Mouse (Mus musculus): ENCODE results near the gene Ugt1a6a. TPM values are rescaled to one million over a fixed set of nuclear protein-coding genes. Genes with fewer than 3 reads are reported as not detected.
"Not testable (repeated sequence)": the region's sequence is repeated elsewhere in the genome, so short reads cannot be mapped to it uniquely, and the experiment has no call there.

The Ugt1a6a gene
- total and polyA plus RNA-seq, 3 experiments = not detected

DNA sequence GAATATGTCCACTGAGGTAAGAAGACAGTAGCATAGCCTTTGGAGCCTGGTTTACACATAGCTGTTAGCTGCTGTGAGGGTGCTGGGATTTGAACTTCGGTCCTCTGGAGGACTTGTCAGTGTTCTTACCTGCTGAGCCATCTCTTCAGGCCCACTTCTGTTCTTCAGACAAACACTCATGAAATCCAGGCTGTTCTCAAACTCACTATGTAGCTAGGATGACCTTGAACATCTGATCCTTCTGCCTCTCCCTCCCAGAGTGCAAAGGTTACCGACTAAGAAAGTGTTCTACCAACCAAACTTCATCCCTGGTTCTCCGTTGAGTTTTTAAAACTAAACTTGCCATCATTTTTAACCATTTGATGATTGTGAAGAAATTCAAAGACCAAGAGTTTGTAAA lies 2.7 kb downstream of the Ugt1a6a start:
- no peaks in the 10 kb centered on the region for H3K9me3 ChIP-seq (replicated peaks; ENCODE audit: insufficient read depth, low read length)

DNA sequence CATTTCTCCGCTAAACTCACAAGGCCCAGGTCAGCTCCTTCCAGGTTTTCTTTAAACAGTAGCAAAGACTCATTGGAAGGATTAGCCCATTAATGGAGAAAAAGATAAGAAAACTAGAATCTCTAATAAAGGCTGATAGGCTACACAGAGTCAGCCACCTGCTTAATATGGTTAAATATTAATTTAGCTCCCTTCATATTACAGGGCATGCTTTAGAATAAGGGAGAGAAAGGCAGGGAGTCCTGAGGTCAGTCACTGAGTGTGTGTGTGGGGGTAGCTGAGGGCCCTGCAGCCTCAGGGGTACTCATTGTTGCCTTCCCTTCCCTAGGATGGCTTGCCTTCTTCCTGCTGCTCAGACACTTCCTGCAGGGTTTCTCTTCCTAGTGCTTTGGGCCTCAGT lies 3.5 kb downstream of the Ugt1a6a start:
- Histone ChIP-seq H3K36me3 (ENCODE audit: control insufficient read depth in 1 of 2, insufficient read depth in 2 of 2, low read length in 2 of 2) (no peaks in the 10 kb centered on the region), H3K9ac (ENCODE audit: control insufficient read depth, low read depth, low read length, poor library complexity, severe bottlenecking) (no peak overlapping the region), H3K27ac (ENCODE audit: control insufficient read depth, low read depth, low read length) (no peak overlapping the region), H3K9me3 (replicated peaks; ENCODE audit: insufficient read depth, low read length) (no peaks in the 10 kb centered on the region), H3K79me2 (ENCODE audit: control insufficient read depth, insufficient read depth, low read length, poor library complexity) (no peaks in the 10 kb centered on the region), H3K4me1 (ENCODE audit: control insufficient read depth in 1 of 2, insufficient read depth in 2 of 2, low read length in 2 of 2) (no peaks in the 10 kb centered on the region), H3K4me3 (ENCODE audit: control insufficient read depth in 1 of 2, insufficient read depth in 1 of 2, low read depth in 2 of 2, low read length in 2 of 2) (no peak overlapping the region), H3K27me3 (ENCODE audit: control insufficient read depth in 1 of 2, insufficient read depth in 2 of 2, low read length in 2 of 2) (no peaks in the 10 kb centered on the region)
- TF ChIP-seq ZKSCAN1 (IDR thresholded peaks at IDR 0.05; ENCODE audit: low read depth, low read length) = no peak
- no peak for TF ChIP-seq HCFC1 (IDR thresholded peaks at IDR 0.05; ENCODE audit: low read depth, low read length)
- TF ChIP-seq NRF1 (IDR thresholded peaks at IDR 0.05; ENCODE audit: insufficient read depth, low read depth, low read length, poor library complexity, severe bottlenecking) = no peak
- TF ChIP-seq TAL1 (IDR thresholded peaks at IDR 0.05; ENCODE audit: low read length) = no peak
- TF ChIP-seq E2F4 (IDR thresholded peaks at IDR 0.05; ENCODE audit: borderline replicate concordance, low read depth, low read length) = no peak
- no peak for TF ChIP-seq USF1 (IDR thresholded peaks at IDR 0.05; ENCODE audit: low read depth, low read length)
- no peak for TF ChIP-seq UBTF (IDR thresholded peaks at IDR 0.05; ENCODE audit: borderline replicate concordance, insufficient read depth, low read depth, low read length)
- TF ChIP-seq EP300 (IDR thresholded peaks at IDR 0.05; ENCODE audit: low read depth in 1 of 2, low read length in 2 of 2) = no peak
- no peak for TF ChIP-seq USF2 (IDR thresholded peaks at IDR 0.05; ENCODE audit: borderline replicate concordance in 1 of 2, insufficient read depth in 1 of 2, low read depth in 1 of 2, low read length in 2 of 2)
- TF ChIP-seq MAX (IDR thresholded peaks at IDR 0.05; ENCODE audit: low read length) = no peak
- TF ChIP-seq TBP (IDR thresholded peaks at IDR 0.05; ENCODE audit: low read depth, low read length) = no peak
- TF ChIP-seq POLR2A (IDR thresholded peaks at IDR 0.05; ENCODE audit: control insufficient read depth in 1 of 2, insufficient read depth in 1 of 2, low read depth in 1 of 2, low read length in 2 of 2, poor library complexity in 1 of 2) = no peak
- DNase-seq (ENCODE audit: low read depth, low spot score) = no peak

More for the DNA sequence above, 2.7 kb downstream of the Ugt1a6a start:
- no peaks in the 10 kb centered on the region for H3K79me2 ChIP-seq (ENCODE audit: control insufficient read depth, insufficient read depth, low read length, poor library complexity)
- TF ChIP-seq UBTF (IDR thresholded peaks at IDR 0.05; ENCODE audit: borderline replicate concordance, insufficient read depth, low read depth, low read length) (no peak), MAX (IDR thresholded peaks at IDR 0.05; ENCODE audit: low read length) (no peak), TCF12 (IDR thresholded peaks at IDR 0.05; ENCODE audit: low read depth, low read length) (no peak), ELF1 (IDR thresholded peaks at IDR 0.05; ENCODE audit: low read depth, low read length) (no peak), POLR2A (IDR thresholded peaks at IDR 0.05; ENCODE audit: control insufficient read depth in 1 of 2, insufficient read depth in 1 of 2, low read depth in 1 of 2, low read length in 2 of 2, poor library complexity in 1 of 2) (no peak), JUND (IDR thresholded peaks at IDR 0.05; ENCODE audit: low read depth, low read length) (no peak), SMC3 (IDR thresholded peaks at IDR 0.05; ENCODE audit: low read depth, low read length) (no peak), MAFK (IDR thresholded peaks at IDR 0.05; ENCODE audit: borderline replicate concordance, low read depth, low read length) (no peak), HCFC1 (IDR thresholded peaks at IDR 0.05; ENCODE audit: low read depth, low read length) (no peak), GABPA (IDR thresholded peaks at IDR 0.05; ENCODE audit: low read depth, low read length) (no peak), MYB (IDR thresholded peaks at IDR 0.05; ENCODE audit: low read depth, low read length) (no peak), E2F4 (IDR thresholded peaks at IDR 0.05; ENCODE audit: borderline replicate concordance, low read depth, low read length) (no peak), RAD21 (IDR thresholded peaks at IDR 0.05; ENCODE audit: low read depth, low read length) (no peak), ETS1 (IDR thresholded peaks at IDR 0.05; ENCODE audit: low read depth, low read length) (no peak)
- H3K27me3 ChIP-seq (ENCODE audit: control insufficient read depth in 1 of 2, insufficient read depth in 2 of 2, low read length in 2 of 2) = no peaks in the 10 kb centered on the region
- DNase-seq (ENCODE audit: low read depth, low spot score) = no peak
- no peak overlapping the region for H3K27ac ChIP-seq (ENCODE audit: control insufficient read depth, low read depth, low read length)
- H3K4me3 ChIP-seq (ENCODE audit: control insufficient read depth in 1 of 2, insufficient read depth in 1 of 2, low read depth in 2 of 2, low read length in 2 of 2) = no peak overlapping the region
- no peaks in the 10 kb centered on the region for H3K36me3 ChIP-seq (ENCODE audit: control insufficient read depth in 1 of 2, insufficient read depth in 2 of 2, low read length in 2 of 2)
- H3K9ac ChIP-seq (ENCODE audit: control insufficient read depth, low read depth, low read length, poor library complexity, severe bottlenecking) = no peak overlapping the region
- H3K4me1 ChIP-seq (ENCODE audit: control insufficient read depth in 1 of 2, insufficient read depth in 2 of 2, low read length in 2 of 2) = no peaks in the 10 kb centered on the region

DNA sequence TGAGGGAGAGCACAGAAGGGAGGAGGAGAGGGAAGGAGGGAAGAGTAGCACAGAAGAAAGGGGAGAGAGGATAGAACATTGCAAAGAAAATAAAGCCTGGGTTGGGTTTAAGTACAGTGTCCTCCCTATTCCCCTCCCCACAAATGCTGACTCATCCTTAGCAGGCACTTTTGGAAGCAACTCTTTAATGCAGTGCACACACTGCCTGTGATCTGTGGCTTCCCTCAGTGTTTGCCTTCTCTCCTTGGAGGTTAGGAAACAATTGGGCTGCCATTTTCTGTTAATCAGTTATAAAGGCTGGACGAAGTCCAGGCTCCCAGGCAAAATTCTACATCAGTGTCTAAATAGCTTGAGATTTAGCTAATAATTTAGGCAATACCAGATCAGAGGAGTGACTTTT lies 5.9 kb downstream of the Ugt1a6a start:
- not testable (repeated sequence) for H3K79me2 ChIP-seq (ENCODE audit: control insufficient read depth, insufficient read depth, low read length, poor library complexity); H3K9me3 ChIP-seq (replicated peaks; ENCODE audit: insufficient read depth, low read length); H3K9ac ChIP-seq (ENCODE audit: control insufficient read depth, low read depth, low read length, poor library complexity, severe bottlenecking); H3K27ac ChIP-seq (ENCODE audit: control insufficient read depth, low read depth, low read length); H3K27me3 ChIP-seq (ENCODE audit: control insufficient read depth in 1 of 2, insufficient read depth in 2 of 2, low read length in 2 of 2); H3K36me3 ChIP-seq (ENCODE audit: control insufficient read depth in 1 of 2, insufficient read depth in 2 of 2, low read length in 2 of 2); DNase-seq (ENCODE audit: low read depth, low spot score); H3K4me3 ChIP-seq (ENCODE audit: control insufficient read depth in 1 of 2, insufficient read depth in 1 of 2, low read depth in 2 of 2, low read length in 2 of 2); H3K4me1 ChIP-seq (ENCODE audit: control insufficient read depth in 1 of 2, insufficient read depth in 2 of 2, low read length in 2 of 2)
